Mouse (Mus musculus) thymus, postnatal 4 days (tissue): Measurements from ENCODE around the gene Hdgf.

ENCODE experiments used
- DNase-seq: peaks from one replicate; pipeline ENCODE4 v3.0.0; 2021

Gene Hdgf

DNA sequence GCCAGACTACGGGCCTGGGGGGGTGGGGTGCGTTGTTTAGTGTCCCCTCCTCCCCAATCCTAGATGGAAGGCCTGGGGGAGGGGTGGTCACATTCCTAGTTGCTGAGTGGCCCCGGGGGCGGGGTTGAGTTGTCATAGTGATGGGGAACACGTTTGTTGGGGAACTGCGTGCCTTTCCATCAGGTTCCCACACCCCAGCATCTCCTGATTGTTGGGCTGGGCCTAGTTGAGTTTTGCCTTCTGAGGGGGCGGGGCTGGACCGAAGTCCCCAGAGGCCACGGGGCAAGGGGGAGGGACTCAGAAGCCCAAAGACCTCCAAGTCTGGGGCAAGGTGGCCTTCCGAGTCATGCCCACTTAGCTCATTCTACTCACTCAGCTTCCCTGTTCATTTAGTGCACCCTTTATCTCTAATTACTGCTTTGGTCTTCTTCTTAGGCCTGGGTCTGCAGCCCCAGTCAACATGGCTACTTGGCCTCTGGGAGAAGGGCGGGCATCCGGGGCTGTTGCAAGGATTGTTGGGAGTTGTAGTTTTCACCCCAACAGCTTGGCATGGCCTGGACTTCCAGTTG is 4.5 kb downstream of the Hdgf start:
- peak; percentile 54 for DNase-seq

DNA sequence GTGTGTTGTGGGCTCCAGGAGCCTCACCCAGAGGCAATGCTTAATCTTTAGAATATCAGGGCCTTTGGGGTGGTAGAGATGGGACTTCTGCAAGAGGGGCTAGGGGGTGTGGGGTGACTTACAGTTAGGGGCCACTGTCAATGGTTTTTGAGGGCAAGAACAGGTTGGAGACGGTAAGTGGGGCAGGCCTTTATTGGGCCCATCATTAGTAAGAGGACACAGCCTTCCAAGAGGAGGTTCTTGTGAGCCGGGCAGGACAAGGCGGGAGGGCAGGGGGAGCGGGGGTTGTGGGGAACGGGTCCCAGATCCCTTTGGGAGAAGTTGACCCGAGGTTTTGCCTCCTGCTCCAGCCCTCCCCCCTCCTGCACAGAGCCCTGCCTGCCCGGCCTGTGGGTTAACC is 7.4 kb downstream of the Hdgf start:
- DNase-seq: no peak

DNA sequence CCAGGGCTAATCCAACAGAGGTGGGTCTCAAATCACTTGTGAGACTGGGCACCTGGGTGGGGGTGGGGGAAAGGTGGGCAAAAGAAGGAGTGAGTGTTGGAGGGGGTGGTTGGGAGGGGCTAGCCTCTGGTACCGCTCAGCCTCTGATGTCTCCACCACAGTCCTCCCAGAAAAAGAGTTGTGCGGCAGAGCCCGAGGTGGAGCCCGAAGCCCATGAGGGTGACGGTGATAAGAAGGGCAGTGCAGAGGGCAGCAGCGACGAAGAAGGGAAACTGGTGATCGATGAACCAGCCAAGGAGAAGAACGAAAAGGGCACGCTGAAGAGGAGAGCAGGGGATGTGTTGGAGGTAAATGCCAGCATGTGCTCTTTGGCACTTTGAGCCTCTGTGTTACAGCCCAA is 7.8 kb downstream of the Hdgf start:
- no peak for DNase-seq

DNA sequence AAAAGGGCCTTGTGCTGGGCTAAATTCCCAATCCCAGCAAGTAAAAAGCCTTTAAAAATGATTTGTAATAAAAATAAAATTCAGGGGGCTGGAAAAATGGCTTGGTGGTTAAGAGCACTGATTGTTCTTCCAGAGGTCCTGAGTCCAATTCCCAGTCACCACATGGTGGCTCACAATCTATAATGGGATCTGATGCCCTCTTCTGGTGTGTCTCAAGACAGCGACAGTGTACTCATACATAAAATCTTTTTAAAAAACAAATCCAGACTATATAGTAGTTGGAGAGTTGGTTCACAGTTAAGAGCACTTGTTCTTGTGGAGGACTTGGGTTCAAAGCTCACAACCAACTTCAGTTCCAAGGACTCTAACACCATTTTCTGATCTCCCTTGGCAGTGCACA is 10.9 kb downstream of the Hdgf start:
- no peak for DNase-seq

DNA sequence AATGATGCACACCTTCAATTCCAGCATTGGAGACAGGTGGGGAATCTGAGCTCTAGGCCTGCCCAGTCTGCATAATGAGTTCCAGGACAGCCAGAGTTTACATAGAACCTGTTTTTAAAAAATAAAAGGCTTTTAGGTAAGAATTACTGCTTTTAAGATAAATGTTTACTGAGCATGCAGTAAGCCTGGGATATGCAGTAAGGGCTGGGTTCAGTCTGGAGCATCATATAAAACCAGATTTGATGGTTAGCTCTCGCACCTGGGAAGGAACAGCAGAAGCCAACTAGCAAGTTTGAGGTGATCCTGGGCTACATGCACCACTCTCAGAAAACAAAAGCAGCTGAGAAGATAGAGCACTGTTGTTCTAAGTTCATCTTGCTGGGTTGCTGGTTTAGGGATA is 12.4 kb downstream of the Hdgf start:
- DNase-seq: no peak

GRCm38 (mm10) chr3:87919336-87920108 is 13.4 kb downstream of the Hdgf start, which contains the start of gene Mrpl24:
Gene Mrpl24, plus strand, starts transcription at chr3:87919506.
- peak; percentile 61 for DNase-seq

GRCm38 (mm10) chr3:87920270-87920943 is 14.3 kb downstream of the Hdgf start:
- no peak for DNase-seq

DNA sequence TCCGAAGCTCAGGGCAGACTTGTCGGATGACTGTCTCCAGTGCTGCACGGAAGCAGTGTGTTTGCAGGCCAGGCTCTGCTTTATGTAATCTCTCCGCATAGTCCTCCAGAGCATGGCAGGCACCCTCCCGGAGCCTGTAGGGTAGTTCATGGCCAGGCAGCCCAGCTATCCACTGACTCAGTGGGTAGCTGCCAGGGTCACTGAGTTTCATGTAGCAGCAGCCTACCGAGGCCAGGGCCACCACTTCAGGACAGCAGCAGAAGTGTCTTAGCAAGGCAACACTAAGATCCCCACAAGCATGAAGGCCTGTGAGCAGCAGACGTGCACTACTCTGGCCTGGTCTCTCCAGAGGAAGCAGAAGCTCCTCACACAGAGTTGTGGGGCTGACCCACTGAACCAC is 18.9 kb downstream of the Hdgf start:
- no peak for DNase-seq

GRCm38 (mm10) chr3:87927452-87927851 is 21.3 kb downstream of the Hdgf start:
- DNase-seq: no peak

DNA sequence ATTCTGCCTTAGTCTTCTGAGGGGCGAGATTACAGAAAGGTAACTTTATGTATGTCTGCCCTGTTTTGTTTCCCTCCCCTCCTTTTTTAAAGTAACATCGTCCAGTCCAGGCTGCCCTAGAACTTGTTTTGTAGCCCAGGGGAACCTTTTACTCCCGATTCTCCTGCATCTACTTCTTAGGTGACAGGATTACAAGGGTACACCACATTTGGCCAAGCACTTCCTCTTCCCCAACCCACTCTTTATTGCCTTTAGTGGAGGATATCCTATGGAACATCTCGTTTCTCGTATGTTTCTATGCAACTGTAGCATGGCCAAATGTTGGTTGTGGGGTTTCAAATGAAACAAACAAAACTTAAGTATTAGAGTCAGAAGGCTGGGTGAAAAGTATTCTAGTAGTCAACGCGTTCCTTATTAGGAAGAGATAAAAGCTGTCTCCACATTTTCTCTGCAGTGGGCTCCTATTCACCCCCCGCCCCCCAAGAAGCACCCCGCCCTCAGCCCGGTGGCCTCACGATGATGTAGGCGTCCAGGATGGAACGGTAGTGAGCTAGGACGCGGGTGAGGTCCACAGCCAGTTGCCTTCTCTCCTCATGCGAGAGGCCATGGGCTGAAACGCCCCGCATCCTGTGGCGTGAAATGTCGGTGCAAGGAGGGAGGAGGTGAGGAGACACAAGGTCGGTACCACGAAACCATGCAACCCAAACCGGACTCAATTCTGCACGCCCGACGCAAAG is 23.4 kb downstream of the Hdgf start:
- no peak for DNase-seq

- peak; percentile 95 for DNase-seq
Observed at GRCm38 (mm10) chr3:87930078-87930795, 24.1 kb downstream of the Hdgf start, which contains the start of the genes Isg20l2 and Rrnad1. Gene Isg20l2, plus strand, starts transcription at chr3:87930314. Gene Rrnad1, minus strand, starts transcription at chr3:87930717.

- no peak for DNase-seq
Observed at GRCm38 (mm10) chr3:87934026-87934425, 27.9 kb downstream of the Hdgf start.

DNA sequence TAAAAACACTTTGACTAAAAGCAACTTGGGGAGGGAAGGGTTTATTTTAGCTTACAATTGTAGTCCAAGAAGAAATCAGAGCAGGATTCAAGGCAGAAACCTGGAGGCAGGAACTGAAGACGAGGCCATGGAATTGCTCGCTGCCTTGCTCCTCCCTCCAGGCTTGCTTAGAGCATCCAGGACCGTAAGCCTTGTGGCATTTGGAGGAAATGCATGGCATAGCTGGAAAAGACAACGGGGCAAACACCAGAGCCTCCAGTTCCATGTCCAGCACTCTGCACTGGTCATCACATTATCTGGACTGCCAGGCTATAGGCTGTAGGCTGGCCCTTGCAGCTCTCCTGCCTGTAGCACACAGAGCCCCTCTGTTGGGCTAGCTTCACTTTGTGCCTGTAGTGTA is 28.4 kb downstream of the Hdgf start:
- DNase-seq: no peak

- no peak for DNase-seq
Observed at GRCm38 (mm10) chr3:87935201-87935600, 29.1 kb downstream of the Hdgf start.

DNA sequence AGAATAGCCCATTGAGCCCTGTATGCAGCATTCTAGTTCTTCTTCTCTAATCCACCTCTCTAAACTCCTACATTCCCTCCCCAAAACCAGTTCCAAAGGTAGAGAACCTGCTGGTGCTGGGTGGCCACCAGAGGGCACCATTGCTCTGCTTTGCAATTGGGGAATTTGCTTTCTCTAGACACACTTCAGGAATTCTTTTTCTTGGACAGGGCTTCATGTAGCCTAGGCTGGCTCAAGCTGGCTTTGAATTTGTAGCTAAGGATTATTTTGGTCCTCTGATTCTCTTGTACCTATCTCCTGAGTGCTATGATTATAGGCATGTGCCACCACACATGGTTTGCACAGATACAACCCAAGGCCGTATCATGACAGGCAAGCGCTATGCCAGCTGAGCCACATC is 29.7 kb downstream of the Hdgf start:
- DNase-seq: peak; percentile 90

- DNase-seq: no peak
Observed at GRCm38 (mm10) chr3:87940611-87941010, 34.5 kb downstream of the Hdgf start.

GRCm38 (mm10) chr3:87942471-87942870 is 36.4 kb downstream of the Hdgf start:
- no peak for DNase-seq

DNA sequence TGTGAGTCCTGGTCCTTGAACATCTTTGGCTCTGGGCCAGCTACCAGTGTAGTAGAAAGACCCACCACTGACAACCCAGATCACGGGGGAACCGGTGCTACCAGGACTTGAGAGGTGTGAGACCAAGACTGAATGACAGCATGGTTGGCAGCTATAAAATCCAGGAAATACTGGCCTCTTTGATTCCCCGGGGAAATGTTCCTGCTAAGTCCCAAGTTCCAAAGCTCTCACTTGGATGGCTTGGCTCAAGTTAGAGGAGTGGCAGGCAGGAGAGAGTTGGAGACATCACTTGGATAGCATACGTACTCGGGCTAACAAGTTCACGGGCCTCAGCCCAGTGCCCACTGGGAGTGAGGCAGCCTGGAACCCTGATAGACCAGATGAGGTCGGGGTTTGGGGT is 37.5 kb downstream of the Hdgf start:
- no peak for DNase-seq

DNA sequence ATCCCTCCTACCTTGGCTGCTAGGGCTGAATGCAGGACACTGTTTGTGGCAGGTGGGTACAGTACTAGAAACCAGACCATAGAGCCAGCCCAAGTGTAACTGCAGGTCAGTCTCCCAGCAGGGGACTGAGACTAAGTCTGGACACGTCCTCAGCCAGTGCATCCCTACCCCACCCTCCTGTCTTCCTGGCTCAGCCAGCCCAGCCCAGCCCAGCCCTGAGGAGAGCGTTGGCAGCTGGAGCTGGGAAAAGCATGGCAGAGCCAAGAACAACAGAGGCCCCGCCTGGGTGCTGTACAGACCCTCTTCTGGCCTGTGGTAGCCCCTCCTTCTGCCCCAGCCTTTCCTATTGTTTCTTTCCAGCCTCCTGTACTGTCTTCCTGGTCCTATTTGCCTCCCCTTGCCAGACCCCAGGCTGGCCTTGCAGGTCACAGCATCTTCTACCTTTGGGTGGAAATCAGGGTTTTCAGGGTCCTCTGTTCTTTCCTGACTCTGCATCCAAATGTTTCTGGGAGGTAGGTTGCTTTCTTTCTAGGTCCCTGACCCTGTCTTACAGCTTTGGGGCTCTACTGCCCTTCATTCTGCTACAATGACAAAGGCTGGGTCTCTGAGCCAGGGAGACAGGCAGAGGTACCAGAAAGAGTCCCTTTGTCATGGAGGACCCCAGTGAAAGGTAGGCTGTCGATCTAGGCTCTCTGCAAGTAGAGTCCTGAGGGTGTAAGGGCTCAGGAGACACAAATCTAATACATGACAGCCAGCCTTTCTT is 38.9 kb downstream of the Hdgf start:
- no peak for DNase-seq

- no peak for DNase-seq
Observed at GRCm38 (mm10) chr3:87945781-87946540, 39.8 kb downstream of the Hdgf start.

- DNase-seq: no peak
Observed at GRCm38 (mm10) chr3:87946541-87946860, 40.4 kb downstream of the Hdgf start.
